8 mouse cellular contexts compared by ENCODE assay signal in genomic region chr14:75761028-75761805, GRCm38 (mm10). TPM values are rescaled to one million over a fixed set of nuclear protein-coding genes. Genes with fewer than 3 reads are reported as not detected.
DNase-seq lines count a peak whose midpoint lies in the region; ATAC-seq and TF ChIP-seq lines count a peak whose summit lies in the region.

No protein-coding gene starts in this region.

- ATAC-seq in liver, embryonic 11.5 days (replicated peaks; ENCODE audit: low FRiP score), result peak; percentile 80

- no peaks in the 10 kb centered on the region for H3K27me3 ChIP-seq in liver, embryonic 11.5 days (replicated peaks; ENCODE audit: control insufficient read depth, insufficient read depth, low read length)

- H3K36me3 ChIP-seq in liver, embryonic 11.5 days (ENCODE audit: control insufficient read depth, insufficient read depth, low read length), result no peaks in the 10 kb centered on the region

- no peak overlapping the region for H3K27ac ChIP-seq in left cerebral cortex, adult 2 months
- 0 out of 2 replicates have a peak overlapping the region, but pooled peaks have one; percentile 64 for H3K27ac ChIP-seq in liver, embryonic 11.5 days (ENCODE audit: low read depth, low read length)

- 43% methylated on average over 10 of the region's 10 CpGs for WGBS in liver, embryonic 11.5 days

- H3K4me3 ChIP-seq in left cerebral cortex, adult 2 months, result no peak overlapping the region
- no peak overlapping the region for H3K4me3 ChIP-seq in liver, embryonic 11.5 days (ENCODE audit: low read depth, low read length)

- no peaks in the 10 kb centered on the region for H3K9me3 ChIP-seq in liver, embryonic 11.5 days (ENCODE audit: control insufficient read depth, low read length)

- peak; percentile 89 for TF ChIP-seq CTCF in left cerebral cortex, adult 2 months (IDR thresholded peaks at IDR 0.05)

- H3K9ac ChIP-seq in liver, embryonic 11.5 days (ENCODE audit: low read depth, low read length), result no peak overlapping the region

- intact Hi-C loops in left cerebral cortex, adult 2 months (cut with DNase I), result loop anchor here (5.0 kb wide), 1 partner anchor 564 kb away; no protein-coding TSS in a partner anchor
- intact Hi-C loops in left cerebral cortex, postnatal 36 days (cut with DNase I), result no loop called here
- intact Hi-C loops in heart, postnatal 10 days (cut with DNase I), result loop anchor here (5.0 kb wide), 2 partner anchors 34 to 699 kb away; no protein-coding TSS in a partner anchor

- no peak overlapping the region for H3K4me2 ChIP-seq in liver, embryonic 11.5 days

- peak; percentile 30 to 41 for DNase-seq in left cerebral cortex, adult 2 months (ENCODE audit: extremely low spot score in 1 of 2, low spot score in 2 of 2)
- DNase-seq in left cerebral cortex, postnatal 36 days (ENCODE audit: low spot score in 2 of 2), result no peak
- peak; percentile 43 for DNase-seq in MEL-GATA-1-ER (ENCODE audit: extremely low read depth, low read depth)
- DNase-seq in cerebellum, adult 8-10 months, result peak; percentile 51
- peak; percentile 59 to 72 for DNase-seq in heart, postnatal 10 days
- no peak for DNase-seq in liver, embryonic 11.5 days (ENCODE audit: low spot score)
- peak; percentile 83 for DNase-seq in retina, embryonic 14.5 days (ENCODE audit: low spot score)
- DNase-seq in urinary bladder, adult 2 months (ENCODE audit: low spot score), result no peak

- H3K4me1 ChIP-seq in liver, embryonic 11.5 days (replicated peaks; ENCODE audit: control insufficient read depth, insufficient read depth, low read length), result no peaks in the 10 kb centered on the region

RNA-seq across cellular contexts. Expression of gene Cog3, which starts 6.9 kb away (rescaled TPM):
- 10 to 100 TPM; 25.3 to 26.0 TPM for total RNA-seq in left cerebral cortex, adult 2 months (2021)
- total RNA-seq in left cerebral cortex, postnatal 36 days (2021), result 10 to 100 TPM; 23.1 to 25.5 TPM
- 10 to 100 TPM; 16.3 to 16.7 TPM for total RNA-seq in heart, postnatal 10 days (2021)
- polyA plus RNA-seq in liver, embryonic 11.5 days (2014; fragmentation: Nextera tagmentation; extraction: Ambion mirVana), result 18.1 and 19.3 TPM in 2 replicates
- polyA plus RNA-seq in urinary bladder, adult 2 months (2012; rRNA removed), result 22.4 and 25.1 TPM in 2 replicates

RNA-seq across cellular contexts. Expression of gene Slc25a30, which starts 25.6 kb away (rescaled TPM):
- total RNA-seq in left cerebral cortex, adult 2 months (2021), result 10 to 100 TPM; 10.6 to 12.2 TPM
- total RNA-seq in left cerebral cortex, postnatal 36 days (2021), result 10 to 100 TPM; 11.3 to 11.7 TPM
- total RNA-seq in heart, postnatal 10 days (2021), result 10 to 100 TPM; 20.2 to 23.5 TPM
- 6.4 and 7.3 TPM in 2 replicates for polyA plus RNA-seq in liver, embryonic 11.5 days (2014; fragmentation: Nextera tagmentation; extraction: Ambion mirVana)
- 7.6 and 8.1 TPM in 2 replicates for polyA plus RNA-seq in urinary bladder, adult 2 months (2012; rRNA removed)

Comparison
In these comparisons a context has a peak if more than half of its experiments do, and no peak if none do; other contexts are left out.
1. DNase-seq: peak in left cerebral cortex, adult 2 months (2 of 2), MEL-GATA-1-ER (single experiment), cerebellum, adult 8-10 months (single experiment), heart, postnatal 10 days (2 of 2) and retina, embryonic 14.5 days (single experiment); none in left cerebral cortex, postnatal 36 days (0 of 2), liver, embryonic 11.5 days (single experiment) and urinary bladder, adult 2 months (single experiment).